Mouse (Mus musculus) bone marrow macrophage, adult 2 months (primary cell): ENCODE data around the gene Cdyl. TPM values are rescaled to one million over a fixed set of nuclear protein-coding genes. Genes with fewer than 3 reads are reported as not detected.
A peak's percentile ranks its signal among the peaks of the same experiment; 100 is the strongest.

Experiments used
- H3K27ac ChIP-seq: 2 replicates; pipeline ENCODE4 v1.5.1; 2012; ENCODE audit warnings: low read depth, low read length; ENCODE audit not compliant: insufficient read depth
- H3K4me1 ChIP-seq: 2 replicates; pipeline ENCODE4 v1.6.1; 2012; ENCODE audit warnings: low read length; ENCODE audit not compliant: control insufficient read depth, insufficient read depth
- H3K4me3 ChIP-seq: 2 replicates; pipeline ENCODE4 v1.5.1; 2012; ENCODE audit warnings: mild to moderate bottlenecking, low read length, moderate library complexity; ENCODE audit not compliant: insufficient read depth
- CTCF ChIP-seq: IDR thresholded peaks from 2 replicates; pipeline ENCODE4 v1.5.1; 2012; ENCODE audit warnings: low read depth, mild to moderate bottlenecking, low read length, moderate library complexity
- POLR2A ChIP-seq: IDR thresholded peaks from 2 replicates; pipeline ENCODE4 v1.6.1; 2012; ENCODE audit warnings: mild to moderate bottlenecking, low read depth, low read length, borderline replicate concordance
- polyA plus RNA-seq: library from polyadenylated mRNA; stranded (reverse); fragments of >200 nt; gene quantifications from 2 replicates; pipeline ENCODE4 v1.2.4, GENCODE M21; 2012; ENCODE audit not compliant: missing spikeins, insufficient read depth, insufficient read length

Gene Cdyl
- polyA plus RNA-seq, 1 experiment = 9.3 TPM

GRCm38 (mm10) chr13:35780714-35781113 lies 121.1 kb downstream of the Cdyl start:
- Histone ChIP-seq H3K4me3 (no peak overlapping the region), H3K27ac (no peak overlapping the region), H3K4me1 (peaks cover 32% of the 10 kb centered on the region)
- TF ChIP-seq CTCF (no peak), POLR2A (no peak)

GRCm38 (mm10) chr13:35781755-35782154 lies 122.1 kb downstream of the Cdyl start:
- Histone ChIP-seq H3K27ac (no peak overlapping the region), H3K4me1 (peaks cover 33% of the 10 kb centered on the region), H3K4me3 (no peak overlapping the region)
- TF ChIP-seq CTCF (no peak), POLR2A (no peak)

- Histone ChIP-seq H3K27ac (peak overlapping the region; percentile 46), H3K4me3 (peak overlapping the region; percentile 26), H3K4me1 (peaks cover 33% of the 10 kb centered on the region)
- TF ChIP-seq POLR2A (no peak), CTCF (peak; percentile 60)
Measured at GRCm38 (mm10) chr13:35782949-35783348, 123.3 kb downstream of the Cdyl start.

- no peak for TF ChIP-seq CTCF
- Histone ChIP-seq H3K4me1 (peaks cover 33% of the 10 kb centered on the region), H3K27ac (peak overlapping the region; percentile 46), H3K4me3 (peak overlapping the region; percentile 26)
Measured at GRCm38 (mm10) chr13:35783576-35783975, 123.9 kb downstream of the Cdyl start.

- Histone ChIP-seq H3K4me3 (no peak overlapping the region), H3K27ac (no peak overlapping the region), H3K4me1 (peaks cover 33% of the 10 kb centered on the region)
- TF ChIP-seq POLR2A (no peak), CTCF (no peak)
Measured at GRCm38 (mm10) chr13:35784281-35784680, 124.6 kb downstream of the Cdyl start.

- H3K4me3 ChIP-seq = no peak overlapping the region
- TF ChIP-seq POLR2A (no peak), CTCF (no peak)
- H3K27ac ChIP-seq = no peak overlapping the region
- peaks cover 33% of the 10 kb centered on the region for H3K4me1 ChIP-seq
Measured at GRCm38 (mm10) chr13:35785330-35785939, 125.8 kb downstream of the Cdyl start.

- no peak overlapping the region for H3K4me3 ChIP-seq
- TF ChIP-seq CTCF = no peak
- TF ChIP-seq POLR2A = no peak
- no peak overlapping the region for H3K27ac ChIP-seq
- H3K4me1 ChIP-seq = peaks cover 30% of the 10 kb centered on the region
Measured at GRCm38 (mm10) chr13:35786726-35787399, 127.2 kb downstream of the Cdyl start.

GRCm38 (mm10) chr13:35789577-35789976 lies 129.9 kb downstream of the Cdyl start:
- Histone ChIP-seq H3K27ac (no peak overlapping the region), H3K4me3 (no peak overlapping the region), H3K4me1 (peaks cover 8% of the 10 kb centered on the region)
- no peak for TF ChIP-seq POLR2A
- no peak for TF ChIP-seq CTCF

GRCm38 (mm10) chr13:35790431-35790830 lies 130.8 kb downstream of the Cdyl start:
- Histone ChIP-seq H3K4me3 (no peak overlapping the region), H3K4me1 (peaks cover 4% of the 10 kb centered on the region), H3K27ac (no peak overlapping the region)
- TF ChIP-seq POLR2A (no peak), CTCF (no peak)

- TF ChIP-seq POLR2A = no peak
- no peak for TF ChIP-seq CTCF
- Histone ChIP-seq H3K4me3 (no peak overlapping the region), H3K4me1 (0 out of 2 replicates have a peak, but pooled peaks cover 5% of the 10 kb centered on the region), H3K27ac (no peak overlapping the region)
Measured at GRCm38 (mm10) chr13:35794309-35794708, 134.7 kb downstream of the Cdyl start.

GRCm38 (mm10) chr13:35794774-35795173 lies 135.1 kb downstream of the Cdyl start:
- Histone ChIP-seq H3K27ac (no peak overlapping the region), H3K4me3 (no peak overlapping the region), H3K4me1 (0 out of 2 replicates have a peak, but pooled peaks cover 5% of the 10 kb centered on the region)
- TF ChIP-seq POLR2A (no peak), CTCF (no peak)
